Mouse (Mus musculus) hindbrain, postnatal 0 days (tissue): ENCODE measurements around the gene Trap1. TPM values are rescaled to one million over a fixed set of nuclear protein-coding genes. Genes with fewer than 3 reads are reported as not detected.

Source experiments
- ATAC-seq: fragments of 200-750 bp; cut with Nextera tagmentation; 2 replicates; pipeline ENCODE4 v1.8.0; 2017; ENCODE audit warnings: mild to moderate bottlenecking, moderate TSS enrichment, moderate library complexity
- DNase-seq: peaks from one replicate; pipeline ENCODE4 v3.0.0-alpha.2; 2015; ENCODE audit warnings: low spot score
- H3K27ac ChIP-seq: fragments of 300-500 bp; sonication (generic); 2 replicates; pipeline ENCODE4 v1.5.1; 2014; ENCODE audit warnings: mild to moderate bottlenecking
- H3K27me3 ChIP-seq: fragments of 300-500 bp; sonication (generic); 2 replicates; pipeline ENCODE4 v1.6.1; 2014; ENCODE audit warnings: low read length, mixed read lengths; ENCODE audit not compliant: insufficient read depth
- H3K36me3 ChIP-seq: fragments of 300-500 bp; sonication (generic); 2 replicates; pipeline ENCODE4 v1.6.1; 2014; ENCODE audit warnings: low read length, mixed read lengths; ENCODE audit not compliant: insufficient read depth
- H3K4me1 ChIP-seq: fragments of 300-500 bp; sonication (generic); 2 replicates; pipeline ENCODE4 v1.6.1; 2014; ENCODE audit warnings: antibody characterized with exemption, low read length, mixed read lengths; ENCODE audit not compliant: insufficient read depth
- H3K4me2 ChIP-seq: fragments of 300-500 bp; sonication (generic); 2 replicates; pipeline ENCODE4 v1.6.1; 2014; ENCODE audit warnings: low read depth, mild to moderate bottlenecking, low read length, moderate library complexity, mixed read lengths
- H3K4me3 ChIP-seq: fragments of 300-500 bp; sonication (generic); 2 replicates; pipeline ENCODE4 v1.5.1; 2014; ENCODE audit warnings: low read length
- H3K9ac ChIP-seq: fragments of 300-500 bp; sonication (generic); replicated peaks from 2 replicates; pipeline ENCODE4 v1.6.1; 2014; ENCODE audit warnings: mild to moderate bottlenecking, low read length, moderate library complexity, mixed read lengths
- H3K9me3 ChIP-seq: fragments of 300-500 bp; sonication (generic); 2 replicates; pipeline ENCODE4 v1.6.1; 2016; ENCODE audit warnings: low read length, mixed read lengths
- CTCF ChIP-seq: IDR thresholded peaks from 2 replicates; pipeline ENCODE4 v1.5.1; 2016; ENCODE audit warnings: antibody characterized with exemption, control low read depth, low read depth
- WGBS: fragments of 180-500 bp; shearing (Covaris S2); extraction: QIAGEN DNeasy Blood & Tissue Kit; methylation state at CpG from one replicate; pipeline ENCODE4 v1.1.7; 2014; 5-methylcytosine and 5-hydroxymethylcytosine counted together
- polyA plus RNA-seq: library from polyadenylated mRNA; unstranded; fragments of >200 nt; fragmentation: Nextera tagmentation; extraction: Ambion mirVana; gene quantifications from 2 replicates; pipeline ENCODE4 v1.2.1, GENCODE M21; 2015
- total RNA-seq: library from RNA; depleted of rRNA; stranded (reverse); fragments of >200 nt; gene quantifications from 2 replicates; pipeline ENCODE4 v1.2.3, GENCODE M21; 2014

Trap1 gene
- total and polyA plus RNA-seq, 2 experiments from 2014 or later = 42.6 to 51.2 TPM

DNA sequence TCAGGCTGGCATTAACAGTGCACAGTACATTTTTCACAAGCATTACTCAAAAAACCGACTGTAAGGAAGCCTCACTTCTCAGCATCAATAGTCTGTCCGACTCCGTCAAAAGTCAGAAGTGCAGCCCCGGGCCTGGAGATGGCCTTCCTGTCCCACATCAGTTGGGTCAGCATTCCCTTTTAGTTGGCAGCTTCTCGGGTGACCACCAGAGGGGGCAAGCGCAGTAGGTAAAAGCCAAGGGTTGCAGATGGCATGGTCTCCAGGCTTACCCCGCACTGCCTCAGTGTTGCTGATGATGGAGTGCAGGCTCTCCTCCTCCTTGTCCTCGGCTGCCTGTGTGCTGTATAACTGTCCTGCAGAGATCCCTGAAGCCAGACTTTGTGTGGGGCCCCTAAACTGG, 9.0 kb downstream of the Trap1 start:
- Histone ChIP-seq H3K9me3 (no peaks in the 10 kb centered on the region), H3K27me3 (no peaks in the 10 kb centered on the region), H3K4me3 (no peak overlapping the region), H3K27ac (no peak overlapping the region), H3K4me2 (no peak overlapping the region), H3K36me3 (peaks cover 36% of the 10 kb centered on the region), H3K4me1 (no peaks in the 10 kb centered on the region), H3K9ac (no peak overlapping the region)
- peak; percentile 59 for DNase-seq
- TF ChIP-seq CTCF = peak; percentile 79
- peak; percentile 62 for ATAC-seq
- 57% methylated on average over 8 of the region's 8 CpGs for WGBS

DNA sequence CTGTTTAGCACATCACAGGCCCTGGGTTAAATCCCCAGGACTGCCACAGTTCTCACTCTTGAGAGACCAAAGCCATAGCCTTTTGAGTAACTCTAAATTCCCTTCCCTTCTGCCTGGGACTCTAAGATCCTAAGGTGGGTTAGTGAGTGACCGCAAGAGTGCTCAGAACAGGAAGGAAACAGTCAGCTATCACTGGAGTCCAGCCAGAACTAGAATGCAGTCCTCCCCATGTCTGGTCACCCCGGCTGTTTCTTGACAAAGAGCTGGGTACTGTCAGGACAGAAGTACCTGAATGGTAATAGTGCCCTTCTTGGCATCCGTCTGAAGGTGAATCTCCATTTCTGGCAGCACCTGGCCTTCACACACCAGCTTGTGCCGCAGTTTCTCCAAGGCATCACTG, 12.7 kb downstream of the Trap1 start:
- TF ChIP-seq CTCF = no peak
- H3K4me2 ChIP-seq = no peak overlapping the region
- H3K4me1 ChIP-seq = no peaks in the 10 kb centered on the region
- WGBS = 94% methylated on average over 4 of the region's 4 CpGs
- DNase-seq = no peak
- ATAC-seq = no peak
- H3K27me3 ChIP-seq = no peaks in the 10 kb centered on the region
- H3K27ac ChIP-seq = no peak overlapping the region
- no peak overlapping the region for H3K4me3 ChIP-seq
- H3K36me3 ChIP-seq = peaks cover 66% of the 10 kb centered on the region
- H3K9ac ChIP-seq = no peak overlapping the region
- no peaks in the 10 kb centered on the region for H3K9me3 ChIP-seq

DNA sequence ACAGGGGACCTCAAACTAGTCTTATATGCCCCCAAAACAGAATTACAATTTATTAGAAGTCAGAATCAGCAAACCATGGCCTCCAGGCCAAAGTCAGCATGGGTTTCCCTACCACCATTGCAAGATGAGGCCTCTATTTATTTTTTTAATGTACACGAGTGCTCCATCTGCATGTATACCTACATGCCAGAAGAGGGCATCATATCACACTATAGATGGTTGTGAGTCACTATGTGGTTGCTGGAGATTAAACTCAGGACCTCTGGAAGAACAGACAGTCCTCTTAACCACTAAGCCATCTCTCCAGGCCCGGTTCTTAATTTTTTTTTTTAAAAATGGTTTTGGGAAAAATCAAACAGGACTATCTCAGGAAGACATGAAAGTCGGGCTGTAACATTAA, 23.8 kb downstream of the Trap1 start:
- H3K27ac ChIP-seq = no peak overlapping the region
- no peaks in the 10 kb centered on the region for H3K4me1 ChIP-seq
- WGBS = 82% methylated on average over 3 of the region's 3 CpGs
- H3K27me3 ChIP-seq = no peaks in the 10 kb centered on the region
- H3K36me3 ChIP-seq = peaks cover 56% of the 10 kb centered on the region
- H3K9me3 ChIP-seq = no peaks in the 10 kb centered on the region
- H3K4me3 ChIP-seq = no peak overlapping the region
- no peak for DNase-seq
- no peak overlapping the region for H3K4me2 ChIP-seq
- no peak for TF ChIP-seq CTCF
- no peak overlapping the region for H3K9ac ChIP-seq
- ATAC-seq = no peak

DNA sequence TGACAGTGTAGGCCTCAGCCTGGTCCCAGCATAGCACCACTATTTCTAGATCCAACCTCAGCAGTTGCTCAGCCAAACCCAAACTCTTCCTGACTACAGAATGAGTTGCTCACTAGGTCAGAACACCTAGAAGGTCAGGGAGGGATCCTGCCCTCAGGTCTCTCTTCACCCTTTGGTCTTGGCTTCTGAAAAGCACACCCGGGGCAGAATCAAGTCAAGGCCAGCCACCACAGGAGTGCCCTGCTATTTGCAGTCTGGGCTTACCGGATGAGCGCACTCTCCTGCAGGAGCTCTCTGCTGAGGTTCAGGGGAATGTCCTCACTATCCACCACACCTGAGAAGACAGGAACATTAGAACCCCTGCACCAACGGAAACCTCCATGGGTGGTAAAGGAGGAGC, 25.0 kb downstream of the Trap1 start:
- TF ChIP-seq CTCF = no peak
- ATAC-seq (no peak), DNase-seq (no peak)
- Histone ChIP-seq H3K4me1 (no peaks in the 10 kb centered on the region), H3K27me3 (no peaks in the 10 kb centered on the region), H3K4me2 (no peak overlapping the region), H3K27ac (no peak overlapping the region), H3K9me3 (no peaks in the 10 kb centered on the region), H3K9ac (no peak overlapping the region), H3K36me3 (peaks cover 64% of the 10 kb centered on the region), H3K4me3 (no peak overlapping the region)
- WGBS = 94% methylated on average over 4 of the region's 4 CpGs

DNA sequence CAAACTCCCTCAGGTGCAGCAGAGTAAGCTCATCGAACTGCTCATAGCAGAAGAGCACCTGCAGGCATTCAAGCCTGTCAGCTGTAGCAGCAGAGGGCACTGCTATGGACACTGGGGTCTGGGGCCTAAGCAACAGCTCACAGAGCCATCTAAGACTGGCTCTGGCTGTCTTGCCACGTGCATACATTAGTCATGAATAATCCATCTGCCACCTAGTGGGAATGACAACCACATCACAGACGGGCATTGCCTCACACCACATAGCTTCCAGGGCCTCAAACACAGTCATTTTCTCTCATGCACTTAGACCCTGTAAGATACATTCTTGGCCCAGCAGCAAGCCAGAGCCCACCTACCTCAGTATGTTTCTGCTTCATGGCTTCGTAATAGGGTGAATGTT, 32.1 kb downstream of the Trap1 start:
- no peaks in the 10 kb centered on the region for H3K9me3 ChIP-seq
- no peak overlapping the region for H3K9ac ChIP-seq
- no peaks in the 10 kb centered on the region for H3K27me3 ChIP-seq
- WGBS = 72% methylated on average over 4 of the region's 4 CpGs
- DNase-seq = peak; percentile 7
- H3K36me3 ChIP-seq = peaks cover 30% of the 10 kb centered on the region
- H3K4me1 ChIP-seq = no peaks in the 10 kb centered on the region
- no peak overlapping the region for H3K4me2 ChIP-seq
- H3K4me3 ChIP-seq = no peak overlapping the region
- no peak overlapping the region for H3K27ac ChIP-seq
- no peak for ATAC-seq
- no peak; the same call in 1 of the 2 replicates for TF ChIP-seq CTCF

DNA sequence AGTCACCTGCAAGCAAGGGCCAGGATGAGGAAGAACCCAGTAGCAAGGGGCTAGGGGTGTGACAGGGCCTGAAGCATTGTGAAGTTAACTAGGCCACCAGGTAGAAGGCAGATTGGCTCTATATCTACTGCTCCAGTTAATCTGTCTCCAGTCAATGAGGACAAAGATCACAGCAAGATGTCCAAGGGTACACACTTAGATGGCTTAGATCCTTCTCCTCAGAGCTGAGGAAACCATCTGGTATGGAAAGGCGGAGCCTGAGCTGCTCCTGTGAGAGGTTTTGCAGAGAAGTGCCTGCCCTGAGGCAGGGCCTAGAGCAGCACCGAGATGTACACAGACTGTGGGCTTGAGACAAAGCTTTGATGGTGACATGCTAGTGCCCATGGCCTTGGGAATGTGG, 33.5 kb downstream of the Trap1 start:
- H3K36me3 ChIP-seq = peaks cover 31% of the 10 kb centered on the region
- 89% methylated on average over 2 of the region's 2 CpGs for WGBS

DNA sequence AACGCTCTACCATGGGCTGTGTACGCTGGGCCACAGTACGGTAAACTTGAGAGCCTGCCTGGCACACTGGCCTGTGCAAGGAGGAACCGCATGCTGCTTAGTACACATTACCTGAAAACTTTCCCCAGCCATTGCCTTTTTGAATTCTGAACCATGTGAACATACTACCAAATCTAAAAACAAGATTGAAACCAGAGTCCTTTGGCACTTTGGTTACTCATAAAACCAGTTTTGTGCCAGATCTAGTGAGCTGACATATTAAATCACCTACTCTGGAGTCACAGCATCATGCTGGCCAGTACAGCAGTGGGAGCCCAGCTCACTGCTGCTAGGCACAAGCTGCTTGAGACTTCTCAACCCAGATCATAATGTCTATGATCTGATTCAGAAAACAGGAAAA, 36.0 kb downstream of the Trap1 start:
- Histone ChIP-seq H3K4me3 (no peak overlapping the region), H3K9ac (no peak overlapping the region), H3K4me2 (no peak overlapping the region), H3K4me1 (no peaks in the 10 kb centered on the region), H3K9me3 (no peaks in the 10 kb centered on the region), H3K27ac (no peak overlapping the region), H3K27me3 (no peaks in the 10 kb centered on the region), H3K36me3 (peaks cover 25% of the 10 kb centered on the region)
- TF ChIP-seq CTCF = no peak
- no peak for ATAC-seq
- WGBS = 97% methylated on average over 4 of the region's 4 CpGs
- no peak for DNase-seq

More for the DNA sequence above, 33.5 kb downstream of the Trap1 start:
- Histone ChIP-seq H3K4me3 (no peak overlapping the region), H3K9me3 (no peaks in the 10 kb centered on the region), H3K9ac (no peak overlapping the region), H3K27ac (no peak overlapping the region), H3K4me1 (no peaks in the 10 kb centered on the region), H3K4me2 (no peak overlapping the region), H3K27me3 (no peaks in the 10 kb centered on the region)
- no peak for TF ChIP-seq CTCF
- ATAC-seq (no peak), DNase-seq (no peak)
